Mouse (Mus musculus) lung, postnatal 0 days (tissue): ENCODE data around the gene Asic4.

Source experiments
- CTCF ChIP-seq: IDR thresholded peaks from 2 replicates; pipeline ENCODE4 v1.5.1; 2016; ENCODE audit warnings: antibody characterized with exemption, mild to moderate bottlenecking
- EP300 ChIP-seq: IDR thresholded peaks from 2 replicates; pipeline ENCODE4 v1.6.1; 2016; ENCODE audit warnings: antibody characterized with exemption, mild to moderate bottlenecking, control low read depth

DNA sequence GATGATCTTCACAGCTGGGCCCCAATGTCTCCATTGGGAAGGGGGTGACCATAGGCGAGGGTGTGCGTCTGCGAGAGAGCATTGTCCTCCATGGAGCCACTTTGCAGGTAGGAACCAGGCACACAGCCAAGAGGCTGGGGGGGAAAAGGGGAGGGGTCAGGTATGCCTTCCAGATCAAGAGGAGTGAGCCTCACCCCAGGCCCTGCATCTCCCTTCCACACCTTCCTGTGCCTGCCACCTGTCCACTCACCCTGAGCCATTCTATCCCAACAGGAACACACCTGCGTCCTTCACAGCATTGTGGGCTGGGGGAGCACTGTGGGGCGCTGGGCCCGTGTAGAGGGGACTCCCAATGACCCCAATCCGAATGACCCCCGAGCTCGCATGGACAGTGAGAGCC is 8.1 kb upstream of the Asic4 start:
- TF ChIP-seq CTCF (no peak), EP300 (no peak)
